Mouse (Mus musculus) liver, embryonic 13.5 days (tissue): ENCODE results near the gene Gm49027. TPM values are rescaled to one million over a fixed set of nuclear protein-coding genes. Genes with fewer than 3 reads are reported as not detected.

Experiments used
- ATAC-seq: fragments of 200-750 bp; cut with Nextera tagmentation; 2 replicates; pipeline ENCODE4 v1.8.0; 2017; ENCODE audit warnings: low read depth, mild to moderate bottlenecking, moderate number of reproducible peaks, moderate library complexity
- DNase-seq: peaks from one replicate; pipeline ENCODE4 v3.0.0; 2022
- H3K27ac ChIP-seq: fragments of 300-500 bp; sonication (generic); 2 replicates; pipeline ENCODE4 v1.5.1; 2015; ENCODE audit warnings: moderate library complexity, mild to moderate bottlenecking, inconsistent platforms
- H3K27me3 ChIP-seq: fragments of 300-500 bp; sonication (generic); 2 replicates; pipeline ENCODE4 v1.6.1; 2015; ENCODE audit warnings: mild to moderate bottlenecking, inconsistent platforms
- H3K36me3 ChIP-seq: fragments of 300-500 bp; sonication (generic); 2 replicates; pipeline ENCODE4 v1.6.1; 2015; ENCODE audit warnings: mild to moderate bottlenecking, inconsistent platforms
- H3K4me1 ChIP-seq: fragments of 300-500 bp; sonication (generic); replicated peaks from 2 replicates; pipeline ENCODE4 v1.6.1; 2015; ENCODE audit warnings: inconsistent platforms
- H3K4me2 ChIP-seq: fragments of 300-500 bp; sonication (generic); 2 replicates; pipeline ENCODE4 v1.6.1; 2015; ENCODE audit warnings: inconsistent platforms, mild to moderate bottlenecking, moderate library complexity
- H3K4me3 ChIP-seq: fragments of 300-500 bp; sonication (generic); replicated peaks from 2 replicates; pipeline ENCODE4 v1.5.1; 2015; ENCODE audit warnings: mild to moderate bottlenecking, inconsistent platforms
- H3K9ac ChIP-seq: fragments of 300-500 bp; sonication (generic); 2 replicates; pipeline ENCODE4 v1.6.1; 2015; ENCODE audit warnings: mild to moderate bottlenecking, inconsistent platforms
- H3K9me3 ChIP-seq: fragments of 300-500 bp; sonication (generic); replicated peaks from 2 replicates; pipeline ENCODE4 v1.6.1; 2016; ENCODE audit warnings: inconsistent platforms
- WGBS: fragments of 180-500 bp; shearing (Covaris S2); methylation state at CpG from one replicate; pipeline ENCODE4 v1.1.7; 2015; ENCODE audit not compliant: insufficient replicate concordance; 5-methylcytosine and 5-hydroxymethylcytosine counted together
- microRNA-seq: library from miRNA; unstranded; fragments of <30 nt; microRNA quantifications from one replicate; pipeline ENCODE4, GENCODE M21; 2016
- polyA plus RNA-seq: library from polyadenylated mRNA; unstranded; fragments of >200 nt; fragmentation: Nextera tagmentation; extraction: Ambion mirVana; gene quantifications from 2 replicates; pipeline ENCODE4 v1.2.1, GENCODE M21; 2015

Gm49027 gene
- polyA plus RNA-seq, 1 experiment from 2014 or later, result 0.18 TPM

- Histone ChIP-seq H3K4me2 (no peak overlapping the region), H3K9ac (no peak overlapping the region), H3K4me1 (peaks cover 14% of the 10 kb centered on the region), H3K36me3 (no peaks in the 10 kb centered on the region), H3K9me3 (no peaks in the 10 kb centered on the region), H3K27ac (no peak overlapping the region), H3K4me3 (no peak overlapping the region), H3K27me3 (peaks cover 42% of the 10 kb centered on the region)
- ATAC-seq (no peak), DNase-seq (no peak)
- 43% methylated on average over 4 of the region's 4 CpGs for WGBS
Observed at GRCm38 (mm10) chr5:123501973-123502372, 23.3 kb downstream of the Gm49027 start.

- H3K27ac ChIP-seq, result no peak overlapping the region
- H3K36me3 ChIP-seq, result no peaks in the 10 kb centered on the region
- peaks cover 31% of the 10 kb centered on the region for H3K27me3 ChIP-seq
- DNase-seq (no peak), ATAC-seq (no peak)
- no peak overlapping the region for H3K9ac ChIP-seq
- H3K9me3 ChIP-seq, result no peaks in the 10 kb centered on the region
- peaks cover 14% of the 10 kb centered on the region for H3K4me1 ChIP-seq
- no peak overlapping the region for H3K4me3 ChIP-seq
- 39% methylated on average over 4 of the region's 4 CpGs for WGBS
- H3K4me2 ChIP-seq, result no peak overlapping the region
Observed at GRCm38 (mm10) chr5:123499717-123500116, 25.6 kb downstream of the Gm49027 start.

- no peak overlapping the region for H3K4me3 ChIP-seq
- H3K27me3 ChIP-seq, result peaks cover 30% of the 10 kb centered on the region
- DNase-seq (no peak), ATAC-seq (no peak)
- H3K4me1 ChIP-seq, result no peaks in the 10 kb centered on the region
- H3K36me3 ChIP-seq, result no peaks in the 10 kb centered on the region
- no peak overlapping the region for H3K9ac ChIP-seq
- H3K27ac ChIP-seq, result no peak overlapping the region
- H3K9me3 ChIP-seq, result no peaks in the 10 kb centered on the region
- 55% methylated on average over 9 of the region's 9 CpGs for WGBS
- H3K4me2 ChIP-seq, result no peak overlapping the region
Observed at GRCm38 (mm10) chr5:123489935-123490334, 35.4 kb downstream of the Gm49027 start.

GRCm38 (mm10) chr5:123489112-123489785, 36.0 kb downstream of the Gm49027 start, which contains the start of the genes Lrrc43 and Il31:
TSS of gene Lrrc43 (plus strand) at chr5:123489305.
TSS of gene Il31 (minus strand) at chr5:123489489.
- Histone ChIP-seq H3K4me1 (no peaks in the 10 kb centered on the region), H3K27me3 (peaks cover 30% of the 10 kb centered on the region), H3K9ac (no peak within 1 kb of the TSS), H3K4me2 (no peak within 1 kb of the TSS), H3K9me3 (no peaks in the 10 kb centered on the region), H3K4me3 (no peak within 1 kb of the TSS), H3K27ac (no peak within 1 kb of the TSS), H3K36me3 (no peaks in the 10 kb centered on the region)
- ATAC-seq (no peak), DNase-seq (no peak)
- 7% methylated on average over 25 of the region's 25 CpGs for WGBS

GRCm38 (mm10) chr5:123487659-123488395, 37.5 kb downstream of the Gm49027 start:
- Histone ChIP-seq H3K27me3 (peaks cover 30% of the 10 kb centered on the region), H3K4me1 (no peaks in the 10 kb centered on the region), H3K4me2 (no peak overlapping the region), H3K9ac (no peak overlapping the region), H3K27ac (no peak overlapping the region), H3K9me3 (no peaks in the 10 kb centered on the region), H3K4me3 (no peak overlapping the region), H3K36me3 (no peaks in the 10 kb centered on the region)
- no peak for DNase-seq
- 45% methylated on average over 11 of the region's 11 CpGs for WGBS
- ATAC-seq, result no peak

- Histone ChIP-seq H3K36me3 (no peaks in the 10 kb centered on the region), H3K9me3 (no peaks in the 10 kb centered on the region), H3K27ac (no peak overlapping the region), H3K27me3 (no peaks in the 10 kb centered on the region), H3K4me1 (no peaks in the 10 kb centered on the region; the same call in 1 of the 2 replicates), H3K9ac (no peak overlapping the region), H3K4me3 (no peak overlapping the region), H3K4me2 (no peak overlapping the region)
- DNase-seq, result no peak
- no peak for ATAC-seq
- 63% methylated on average over 5 of the region's 5 CpGs for WGBS
Observed at GRCm38 (mm10) chr5:123473817-123474216, 51.5 kb downstream of the Gm49027 start.

- WGBS, result 3% methylated on average over 10 of the region's 10 CpGs
- H3K9ac ChIP-seq, result no peak overlapping the region
- no peak overlapping the region for H3K27ac ChIP-seq
- no peak overlapping the region for H3K4me3 ChIP-seq
- no peak for DNase-seq
- no peaks in the 10 kb centered on the region for H3K9me3 ChIP-seq
- H3K4me2 ChIP-seq, result peak overlapping the region; percentile 43
- H3K4me1 ChIP-seq, result no peaks in the 10 kb centered on the region; the same call in 1 of the 2 replicates
- no peak for ATAC-seq
- H3K27me3 ChIP-seq, result no peaks in the 10 kb centered on the region
- no peaks in the 10 kb centered on the region for H3K36me3 ChIP-seq
Observed at GRCm38 (mm10) chr5:123470784-123471400, 54.4 kb downstream of the Gm49027 start.

- no peaks in the 10 kb centered on the region; the same call in 1 of the 2 replicates for H3K4me1 ChIP-seq
- no peaks in the 10 kb centered on the region for H3K36me3 ChIP-seq
- DNase-seq (no peak), ATAC-seq (no peak)
- WGBS, result 54% methylated on average over 1 of the region's 1 CpGs
- H3K9ac ChIP-seq, result no peak overlapping the region
- H3K4me2 ChIP-seq, result no peak overlapping the region
- H3K27ac ChIP-seq, result no peak overlapping the region
- no peak overlapping the region for H3K4me3 ChIP-seq
- H3K27me3 ChIP-seq, result no peaks in the 10 kb centered on the region
- H3K9me3 ChIP-seq, result no peaks in the 10 kb centered on the region
Observed at GRCm38 (mm10) chr5:123464638-123465037, 60.6 kb downstream of the Gm49027 start.

Small RNAs within 50 kb of the gene (microRNA-seq; reads per million reads assigned to microRNA genes)
- gene Mir7647, result 8.2 reads per million, percentile 19 among the genes with 10 or more reads in this experiment

Other genes with a start within 250 kb of the Gm49027 start
- 6.6 and 7.9 TPM in 2 replicates for gene Bcl7a, start 181.7 kb downstream of the Gm49027 start, polyA plus RNA-seq
- gene Mlxip, start 130.7 kb downstream of the Gm49027 start, polyA plus RNA-seq, result 3.2 and 3.6 TPM in 2 replicates
- not detected in 2 replicates for gene Lrrc43, start 36.2 kb downstream of the Gm49027 start, polyA plus RNA-seq
- gene Il31, start 36.0 kb downstream of the Gm49027 start, polyA plus RNA-seq, result not detected in 2 replicates
- gene B3gnt4, start 15.0 kb downstream of the Gm49027 start, polyA plus RNA-seq, result 0.07 TPM in 2 replicates
- 67.3 and 74.4 TPM in 2 replicates for gene Diablo, start 1.3 kb downstream of the Gm49027 start, polyA plus RNA-seq
- 20.7 and 21.1 TPM in 2 replicates for gene Vps33a, start 47.5 kb upstream of the Gm49027 start, polyA plus RNA-seq
- gene Clip1, start 159.1 kb upstream of the Gm49027 start, polyA plus RNA-seq, result 12.4 and 13.4 TPM in 2 replicates
- gene Zcchc8, start 195.6 kb upstream of the Gm49027 start, polyA plus RNA-seq, result 30.7 and 42.3 TPM in 2 replicates
- gene Rsrc2, start 223.9 kb upstream of the Gm49027 start, polyA plus RNA-seq, result 56.2 and 67.0 TPM in 2 replicates
- 22.6 and 26.0 TPM in 2 replicates for gene Kntc1, start 224.2 kb upstream of the Gm49027 start, polyA plus RNA-seq